Mouse (Mus musculus) cerebellum, postnatal 36 days (tissue): ENCODE measurements around the gene Oat.

Experiments
- DNase-seq, 2 experiments: peaks; one replicate each; pipeline ENCODE4 v3.0.0; 2021 to 2022; ENCODE audit warnings: mixed read lengths in 2 of 2

Gene Oat

DNA sequence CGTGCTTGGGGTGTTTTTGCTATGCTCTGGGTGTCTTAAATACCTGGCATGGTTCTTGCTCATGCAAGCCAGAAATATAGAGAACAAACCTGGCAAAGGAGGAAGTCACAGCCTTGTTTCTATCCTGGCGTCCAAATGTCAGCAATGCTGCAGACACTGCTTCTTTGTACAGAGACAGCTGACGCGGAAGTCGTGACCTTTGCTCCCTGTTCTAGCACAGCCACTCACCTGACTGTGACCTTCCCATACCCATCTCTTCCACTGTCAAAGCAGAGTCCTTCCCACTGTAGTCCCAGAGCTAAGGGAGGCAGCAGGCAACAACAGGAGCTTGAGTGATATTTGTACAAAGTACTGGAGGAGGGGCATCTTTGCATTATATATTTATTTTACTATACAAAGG, 13.4 kb upstream of the Oat start:
- no peak for DNase-seq

DNA sequence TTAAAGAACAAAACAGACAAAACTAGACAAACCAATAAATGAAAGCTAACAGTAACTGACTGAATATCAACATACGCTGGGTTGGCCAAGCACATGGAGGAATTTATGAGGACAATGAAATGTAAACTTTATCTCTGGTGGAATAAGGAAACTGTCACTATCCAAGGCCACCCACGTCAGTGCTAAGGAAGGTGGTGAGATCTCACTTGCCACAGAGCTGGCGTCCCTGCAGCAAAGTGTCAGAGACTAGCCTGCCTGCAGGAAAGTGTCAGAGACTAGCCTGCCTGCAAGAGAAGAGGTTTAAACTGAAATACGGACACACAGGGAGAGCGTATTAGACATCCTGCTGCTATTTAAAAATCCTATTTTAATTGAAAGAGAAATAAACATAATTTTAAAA, 11.0 kb upstream of the Oat start:
- no peak for DNase-seq

DNA sequence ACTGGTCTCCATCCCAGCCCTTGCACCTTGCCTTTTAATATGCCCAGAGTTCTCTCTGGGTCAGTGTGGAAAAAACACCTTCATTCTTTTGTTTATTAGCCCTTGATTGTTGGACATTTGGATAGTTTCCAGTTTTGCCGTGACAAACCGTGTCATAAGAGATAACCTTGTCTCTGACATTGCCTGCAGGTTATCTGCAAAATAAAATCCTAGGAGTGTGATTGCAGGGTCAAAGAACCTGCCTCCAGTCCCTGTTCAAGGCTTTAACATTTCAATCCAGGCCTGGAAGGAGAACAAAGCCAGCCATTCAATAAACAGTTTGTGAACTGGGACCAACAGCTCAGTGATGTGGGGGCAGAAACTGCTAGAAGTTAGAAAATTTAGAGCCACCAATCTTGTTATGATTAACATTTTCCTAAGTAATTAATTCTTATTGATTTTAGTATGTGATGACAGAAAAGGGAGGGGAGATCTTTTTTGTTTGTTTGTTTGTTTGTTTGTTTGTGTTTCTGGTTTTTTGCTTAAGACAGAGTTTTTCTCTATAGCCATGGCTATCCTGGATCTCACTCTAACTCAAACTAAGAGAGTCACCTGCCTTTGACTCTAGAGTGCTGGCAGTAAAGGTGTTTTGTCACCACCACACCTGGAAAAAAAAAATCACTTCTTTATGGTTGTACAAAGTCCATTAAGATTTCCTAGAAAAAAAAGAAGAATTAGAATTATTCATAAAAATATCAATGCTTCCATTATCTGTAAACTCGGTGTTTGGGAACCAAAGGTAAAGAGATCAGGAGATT, 9.7 kb upstream of the Oat start:
- DNase-seq = no peak

DNA sequence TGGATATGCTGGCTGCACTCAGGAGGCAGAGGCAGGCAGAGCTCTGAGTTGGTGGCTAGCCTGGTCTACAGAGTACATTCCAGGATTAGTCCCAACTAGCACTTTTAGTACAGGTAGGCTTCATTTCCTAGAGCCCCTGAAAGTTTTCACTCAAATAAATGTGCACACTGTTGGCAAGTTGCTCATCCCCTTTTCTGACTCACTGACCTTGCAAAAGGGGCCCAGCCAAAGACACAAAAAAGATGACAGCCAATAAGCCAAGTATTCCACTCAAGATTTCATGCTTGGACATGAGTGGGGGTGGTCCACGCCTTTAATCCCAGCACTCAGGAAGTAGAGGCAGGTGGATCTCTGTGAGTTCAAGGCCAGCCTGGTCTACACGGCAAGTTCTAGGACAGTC, 5.2 kb upstream of the Oat start:
- no peak for DNase-seq

DNA sequence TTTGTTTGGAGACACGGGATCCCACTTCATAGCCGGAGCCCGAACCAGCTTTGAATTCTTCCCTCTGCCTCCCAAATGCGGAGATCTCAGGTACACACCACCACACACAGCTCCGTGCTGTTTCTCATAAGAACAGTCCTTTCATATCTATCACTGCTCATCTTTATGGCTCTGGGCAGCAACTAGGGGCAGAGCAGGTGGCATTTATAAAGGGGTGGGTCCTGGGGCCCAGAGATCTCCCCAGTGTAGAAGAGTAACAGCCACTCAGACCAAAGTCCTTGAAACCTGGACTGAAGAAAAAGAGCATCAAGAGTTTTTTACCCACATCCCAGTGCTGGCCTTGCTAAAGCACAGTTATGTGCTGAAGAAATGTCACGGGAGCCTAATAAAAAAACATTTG, 4.3 kb upstream of the Oat start:
- DNase-seq = no peak

DNA sequence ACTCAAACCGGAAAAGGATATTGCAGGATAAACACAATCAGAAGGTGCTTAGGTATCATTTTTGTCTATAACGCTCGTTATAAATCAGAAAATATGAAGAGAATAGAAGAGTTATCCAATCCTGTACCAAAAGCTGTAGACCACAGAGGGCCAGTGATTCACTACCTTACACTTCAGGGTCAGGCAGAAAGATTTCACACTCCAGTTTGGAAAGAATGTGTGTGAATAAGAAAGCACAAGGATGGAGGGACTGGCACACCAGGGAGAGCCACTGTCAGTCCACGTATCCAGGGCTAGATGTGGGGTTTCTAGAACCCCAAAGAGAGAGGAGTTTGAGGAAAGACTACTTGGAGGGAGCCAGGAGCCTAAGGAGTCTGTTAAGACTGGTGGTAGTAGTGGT, 693 bp upstream of the Oat start:
- no peak for DNase-seq

DNA sequence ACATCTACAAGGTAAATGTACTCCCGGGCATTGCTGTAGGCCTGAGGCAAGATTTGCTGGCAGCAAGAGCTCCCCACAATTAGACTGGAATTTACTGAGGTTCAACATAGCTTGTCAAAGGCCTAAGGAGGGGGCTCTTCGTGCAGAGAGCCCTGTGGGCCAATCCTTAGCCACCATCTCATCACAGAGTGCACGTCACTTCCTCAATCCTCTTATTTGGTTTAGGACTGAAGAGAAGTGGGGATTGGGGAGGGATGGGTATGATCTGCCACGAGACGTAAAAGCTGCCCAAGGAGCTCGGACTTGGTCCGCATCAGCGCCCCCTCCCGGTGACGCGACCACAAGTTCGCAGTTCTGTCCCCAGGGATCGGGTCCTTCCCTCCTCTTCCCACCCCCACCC, 575 bp downstream of the Oat start:
- peak; percentile 77 to 83 for DNase-seq

DNA sequence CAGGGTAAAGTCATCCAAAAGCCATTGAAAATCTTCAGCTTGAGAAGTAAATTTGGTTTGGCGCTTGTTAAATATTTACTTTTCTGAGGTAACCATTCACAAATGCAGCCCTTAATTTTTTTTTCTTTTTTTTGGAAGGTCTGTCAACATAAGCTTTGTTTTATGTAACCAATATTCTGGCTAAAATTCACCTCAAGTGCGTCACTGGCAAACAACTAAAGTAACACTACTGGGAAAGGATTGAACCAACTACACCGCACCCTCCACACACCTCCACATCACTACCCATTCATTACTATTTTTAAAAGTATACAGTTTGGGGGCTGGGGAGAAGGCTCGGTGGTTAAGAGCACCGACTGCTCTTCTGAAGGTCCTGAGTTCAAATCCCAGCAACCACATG, 1.6 kb downstream of the Oat start:
- no peak for DNase-seq

DNA sequence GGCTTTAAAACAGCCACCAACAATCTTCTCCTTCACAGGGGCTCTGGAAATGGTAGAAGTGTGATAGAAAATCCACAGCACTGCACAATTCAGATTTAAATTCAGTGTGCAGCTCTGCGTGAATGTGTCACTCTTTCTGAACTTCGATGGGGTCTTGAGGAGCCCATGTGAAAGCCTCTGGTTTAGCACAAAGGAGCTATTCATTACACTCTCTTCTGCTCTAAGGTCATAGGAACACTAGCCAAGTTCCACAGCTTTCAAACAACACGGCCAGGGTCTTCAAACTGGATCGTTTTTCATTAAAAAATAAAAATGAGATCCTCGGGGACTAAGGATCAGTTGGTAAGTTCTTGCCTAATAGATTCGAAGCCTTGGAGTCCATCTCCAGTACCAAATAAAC, 3.0 kb downstream of the Oat start:
- DNase-seq = no peak

DNA sequence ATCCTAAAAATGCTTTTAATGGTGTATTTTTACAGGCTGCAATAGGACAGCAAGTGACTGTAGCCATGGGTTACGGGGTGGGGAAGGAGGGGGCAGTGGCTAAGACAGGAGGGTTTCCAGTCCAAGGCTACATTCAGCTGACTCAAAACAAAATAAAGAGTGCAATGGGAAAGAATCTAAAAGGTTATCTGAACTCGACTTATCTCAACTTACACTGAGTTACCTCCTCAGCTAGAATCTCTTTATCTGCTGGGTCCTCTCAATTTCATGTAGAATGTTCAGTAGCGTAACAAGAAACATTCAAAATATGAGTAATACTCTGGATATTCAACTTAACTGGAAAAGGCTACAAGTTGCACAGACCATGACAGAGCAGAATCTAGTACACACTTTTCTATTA, 3.5 kb downstream of the Oat start:
- DNase-seq = no peak

DNA sequence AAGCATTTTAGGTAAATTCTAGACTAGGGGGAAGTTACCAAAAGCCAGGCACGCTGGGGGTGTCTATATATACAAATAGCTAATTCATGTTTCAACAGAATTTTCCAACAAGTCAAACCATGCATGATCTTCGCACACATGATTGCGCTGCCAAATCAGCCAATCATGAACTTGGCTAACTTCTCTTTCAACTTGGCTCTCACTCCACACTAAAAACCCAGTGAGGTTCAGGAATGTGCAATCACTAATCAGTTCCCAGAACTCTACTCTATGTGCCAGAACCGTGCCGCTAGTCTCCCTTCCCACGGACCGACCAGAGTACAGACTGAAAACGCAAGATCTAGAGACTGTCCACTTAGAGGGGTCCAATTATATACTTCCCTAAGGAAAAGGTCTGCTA, 4.7 kb downstream of the Oat start:
- no peak for DNase-seq

DNA sequence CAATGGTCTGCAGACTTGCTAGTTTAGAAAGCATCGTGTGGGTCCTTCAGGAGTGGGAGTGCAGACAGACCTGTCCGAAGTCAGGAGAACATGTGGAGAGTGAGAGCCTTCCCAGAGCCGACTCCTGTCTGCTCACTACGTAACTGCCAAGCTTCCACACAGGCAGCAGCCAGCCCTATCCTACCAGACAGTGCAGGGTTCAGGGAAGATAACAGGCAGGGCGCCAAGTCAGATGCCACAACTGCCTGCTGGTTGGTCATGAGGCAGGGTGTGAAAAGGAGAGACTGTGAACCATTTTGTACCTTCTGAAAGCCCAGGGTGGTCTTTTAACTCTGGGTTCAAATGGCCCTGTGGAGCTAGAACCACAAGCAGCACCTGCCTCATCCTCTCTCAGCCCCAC, 6.1 kb downstream of the Oat start:
- peak; percentile 26 for DNase-seq

DNA sequence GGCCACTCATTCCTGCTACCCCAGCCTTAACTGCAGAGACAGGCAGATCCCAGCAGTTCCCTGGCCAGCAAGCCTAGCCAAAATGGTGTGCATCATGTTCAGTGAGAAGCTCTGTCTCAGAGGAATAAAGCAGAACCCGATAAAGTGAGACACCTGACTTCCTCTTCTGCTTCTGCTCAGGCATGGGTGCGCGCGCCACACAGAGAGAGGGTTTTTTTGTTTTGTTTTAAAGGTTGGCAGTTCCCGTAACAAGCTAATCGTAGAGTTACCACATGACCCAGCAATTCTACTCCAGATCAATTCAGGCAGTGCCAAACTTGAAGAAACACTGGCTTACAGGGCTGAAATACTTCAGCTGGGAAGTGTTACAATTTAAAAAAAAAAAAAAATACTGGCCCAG, 7.4 kb downstream of the Oat start:
- no peak for DNase-seq

DNA sequence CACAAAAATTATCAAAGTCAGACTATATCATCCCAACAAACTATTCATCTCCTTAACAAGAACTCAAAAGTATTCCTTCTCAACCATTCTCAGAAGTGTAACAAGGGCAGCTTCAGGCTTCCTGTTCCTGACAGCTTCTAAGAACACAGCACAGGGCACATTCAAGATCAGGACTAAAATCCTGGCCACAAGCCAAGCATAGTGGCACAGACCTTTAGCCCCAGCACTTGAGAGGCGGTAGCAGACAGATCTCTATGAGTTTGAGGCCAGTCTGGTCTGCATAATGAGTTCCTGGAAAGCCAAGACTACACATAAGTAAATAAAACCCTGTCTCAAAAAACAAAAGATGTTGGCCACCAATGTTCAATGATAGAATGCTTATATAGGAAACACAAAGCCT, 10.4 kb downstream of the Oat start:
- no peak for DNase-seq

DNA sequence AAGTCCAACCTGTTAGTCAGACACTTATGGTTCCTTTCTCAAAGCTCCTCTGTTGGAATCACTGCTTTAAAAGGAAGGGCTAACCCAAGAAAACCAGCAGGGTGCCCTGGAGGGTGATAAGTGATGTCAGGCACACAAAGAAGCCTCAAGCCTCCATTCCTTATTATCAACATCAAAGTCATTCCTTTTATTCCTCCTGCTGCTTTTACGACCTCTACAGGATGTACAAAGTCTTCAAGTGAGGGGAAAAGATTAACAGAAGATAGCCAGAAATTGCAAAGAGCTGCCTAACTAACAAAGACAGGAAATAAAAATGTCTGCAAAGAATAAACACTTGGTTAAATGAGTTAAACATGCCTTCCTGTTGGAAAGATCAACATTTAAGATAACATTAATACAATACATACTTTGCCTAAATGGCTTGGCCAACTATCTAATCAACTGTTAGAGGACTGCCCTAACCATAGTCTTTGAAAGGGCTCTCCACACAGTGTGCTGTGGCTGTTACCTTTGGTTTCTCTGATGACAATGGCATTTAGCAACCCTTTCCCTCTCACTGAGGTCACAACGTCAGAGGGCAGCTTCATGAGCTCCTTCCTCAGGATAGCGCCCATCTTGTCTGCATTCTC, 16.9 kb downstream of the Oat start:
- no peak for DNase-seq

DNA sequence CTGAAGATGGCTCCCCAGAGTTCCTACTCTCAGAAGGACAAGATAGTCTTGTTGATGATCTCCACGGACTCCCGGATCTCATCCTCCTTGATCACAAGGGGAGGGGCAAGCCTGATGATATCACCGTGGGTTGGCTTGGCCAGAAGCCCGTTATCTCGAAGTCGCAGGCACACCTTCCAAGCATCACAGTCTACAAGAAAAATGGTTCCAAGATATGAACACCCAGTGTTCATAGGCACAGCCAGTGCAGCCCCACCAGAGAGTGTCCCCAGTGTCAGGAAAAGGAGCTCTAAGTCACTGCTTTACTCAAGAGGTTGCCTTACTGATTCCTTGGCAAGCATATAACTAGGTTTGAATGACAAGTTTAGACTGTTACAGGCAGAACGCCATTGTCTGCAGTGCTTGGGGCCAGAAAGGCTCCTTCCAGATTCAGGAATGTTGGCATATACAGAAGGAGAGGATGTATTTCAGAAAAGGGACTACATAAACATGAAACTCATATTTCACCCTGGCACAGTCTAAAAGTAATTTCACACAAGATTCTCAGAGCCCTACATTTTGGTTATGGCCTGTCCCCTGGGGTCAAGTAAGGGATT, 18.0 kb downstream of the Oat start:
- DNase-seq = no peak

DNA sequence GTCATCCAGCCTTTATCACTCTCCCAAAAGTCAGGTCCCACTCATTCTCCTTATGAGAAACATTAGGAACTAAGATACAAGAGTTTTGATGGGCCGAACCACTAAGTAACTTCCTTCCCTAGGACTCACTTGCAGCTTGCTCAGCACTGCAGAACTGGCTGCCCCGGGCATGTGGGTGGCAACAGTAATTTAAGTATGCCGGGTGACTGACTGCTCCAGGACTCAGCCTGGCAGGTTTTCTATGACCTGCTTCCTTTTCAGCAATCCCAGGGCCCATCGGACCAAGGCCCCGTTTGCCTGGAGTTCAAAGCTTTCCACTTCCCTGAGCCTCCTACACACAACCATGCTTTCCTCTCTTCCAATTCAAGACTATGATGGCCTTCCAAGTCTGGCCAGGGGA, 19.6 kb downstream of the Oat start:
- no peak for DNase-seq

DNA sequence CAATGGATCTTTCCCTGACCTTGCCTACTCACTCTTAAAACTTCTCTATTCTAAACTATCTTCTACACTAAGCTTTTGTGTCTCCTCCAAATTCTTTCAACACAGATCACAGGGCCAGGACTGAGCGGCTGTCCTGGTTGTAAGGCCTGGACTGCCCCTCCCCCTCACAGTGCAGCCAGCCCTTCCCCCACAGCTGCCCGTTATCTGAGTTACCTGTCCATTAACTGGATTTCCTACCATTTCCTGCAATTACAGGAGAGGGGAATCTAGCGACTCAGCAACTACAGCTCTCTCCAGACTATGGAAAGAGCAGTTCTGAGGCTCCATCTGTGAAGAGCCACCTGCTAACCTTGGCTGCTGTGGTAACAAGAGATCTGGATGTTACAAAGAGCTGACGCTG, 20.3 kb downstream of the Oat start:
- DNase-seq = no peak

DNA sequence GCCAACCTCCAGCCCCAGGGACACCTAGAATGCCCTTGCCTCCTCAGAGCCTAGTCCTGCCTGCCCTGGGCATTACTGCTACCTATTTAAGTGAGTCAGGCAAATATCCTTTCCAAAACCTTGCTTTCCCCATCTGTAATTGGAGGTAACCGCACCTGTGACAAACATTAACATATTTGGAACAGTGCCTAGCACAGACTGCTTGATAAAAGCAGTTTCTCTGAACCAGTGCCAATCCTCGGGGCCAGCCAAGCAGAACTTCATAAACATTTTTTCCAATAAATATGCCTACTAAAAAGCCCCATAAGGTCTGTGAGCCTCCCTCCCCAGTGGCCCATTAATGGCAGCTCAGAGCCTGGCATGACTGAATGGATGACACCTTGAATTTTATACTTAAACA, 22.1 kb downstream of the Oat start:
- DNase-seq = no peak

DNA sequence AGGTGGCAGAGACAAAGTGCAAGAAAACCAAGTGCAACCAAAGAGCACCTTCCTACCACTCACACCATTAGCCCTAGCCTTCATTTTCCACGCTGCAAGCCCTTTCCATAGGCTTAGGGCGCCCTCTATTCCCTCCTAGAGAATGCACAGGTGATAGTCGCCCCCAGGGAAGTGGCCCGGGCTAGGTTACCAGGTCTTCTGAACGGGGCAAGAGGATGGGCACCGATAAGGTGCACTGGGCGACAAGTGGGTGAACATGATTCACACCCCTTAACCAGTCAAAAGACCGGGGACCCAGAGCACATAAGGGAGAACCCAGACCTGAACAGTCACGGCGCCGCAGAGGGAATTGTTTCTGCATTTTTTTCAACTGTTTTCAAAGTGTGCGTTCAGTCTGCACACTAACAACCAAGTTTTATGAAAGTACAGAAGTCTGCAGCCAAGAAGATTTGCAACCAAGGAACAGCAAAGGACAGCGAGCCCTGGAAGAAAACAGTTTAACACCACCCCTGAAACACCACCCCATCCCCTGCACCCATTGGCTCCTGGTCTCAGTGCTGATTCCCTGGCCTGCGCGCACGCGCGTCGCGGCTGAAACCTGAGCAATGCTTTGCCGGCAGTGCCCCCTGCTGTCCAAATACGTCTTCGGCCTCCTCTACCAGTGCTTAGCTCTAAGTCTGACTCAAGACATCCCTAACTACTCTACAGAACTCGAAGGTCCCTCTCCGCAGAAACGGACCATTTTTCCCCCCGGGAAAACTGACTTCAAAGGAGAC, 24.7 kb downstream of the Oat start:
- peak; percentile 96 to 98 for DNase-seq

DNA sequence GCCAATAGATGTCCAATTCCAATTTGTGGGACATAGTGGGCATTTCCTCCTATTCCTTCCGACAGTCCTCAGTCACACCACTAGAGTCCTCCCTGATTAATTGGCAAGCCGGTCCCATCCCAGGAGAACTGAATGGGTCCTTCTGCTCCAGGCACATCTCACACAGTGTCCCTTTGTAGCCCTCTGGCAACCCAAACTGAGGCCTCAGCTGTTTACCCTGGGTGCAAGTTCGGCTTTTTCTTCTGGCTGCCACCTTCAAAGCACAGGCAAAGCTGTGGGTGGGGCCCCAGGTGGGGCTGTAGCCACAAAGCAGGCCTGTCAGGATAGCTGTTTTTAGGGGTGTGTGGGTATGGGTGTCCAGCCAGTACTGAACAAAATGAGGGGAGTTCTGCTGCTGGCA, 29.1 kb downstream of the Oat start:
- no peak for DNase-seq

DNA sequence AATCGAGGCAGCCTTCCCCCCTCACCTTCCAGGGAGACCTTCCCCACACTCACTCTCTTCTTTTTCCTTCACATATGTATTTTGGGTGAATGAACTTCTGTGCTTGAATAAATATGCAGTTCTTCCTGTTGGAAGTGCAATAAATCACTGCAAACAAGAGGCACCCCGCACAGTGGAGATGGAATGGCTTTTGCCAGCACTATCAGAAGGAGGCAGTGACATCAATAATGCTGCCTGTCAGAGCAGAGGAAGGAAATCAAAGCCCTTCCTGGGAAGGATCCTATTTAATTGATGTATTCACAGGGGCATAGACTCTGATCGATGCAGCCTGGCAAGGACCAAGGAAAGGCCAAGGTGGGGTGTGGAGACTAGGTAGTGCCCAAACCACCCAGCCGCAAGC, 33.8 kb downstream of the Oat start:
- DNase-seq = no peak

DNA sequence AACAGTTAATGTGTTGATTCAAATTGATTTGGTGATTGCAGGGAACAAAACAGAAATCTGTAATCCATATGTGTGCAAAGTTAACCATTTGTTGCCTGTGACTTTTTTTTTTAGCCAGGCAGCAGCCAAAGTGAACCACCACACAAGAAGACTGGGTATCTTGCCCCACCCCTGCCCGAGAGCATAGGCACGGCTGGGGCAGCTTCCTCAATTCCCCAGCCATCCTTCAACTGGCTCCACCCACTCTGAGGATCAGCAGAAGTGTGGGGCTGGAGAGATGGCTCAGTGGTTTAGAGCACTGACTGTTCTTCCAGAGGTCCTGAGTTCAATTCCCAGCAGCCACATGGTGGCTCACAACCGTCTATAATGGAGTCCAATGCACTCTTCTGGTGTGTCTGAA, 34.6 kb downstream of the Oat start:
- DNase-seq = no peak

DNA sequence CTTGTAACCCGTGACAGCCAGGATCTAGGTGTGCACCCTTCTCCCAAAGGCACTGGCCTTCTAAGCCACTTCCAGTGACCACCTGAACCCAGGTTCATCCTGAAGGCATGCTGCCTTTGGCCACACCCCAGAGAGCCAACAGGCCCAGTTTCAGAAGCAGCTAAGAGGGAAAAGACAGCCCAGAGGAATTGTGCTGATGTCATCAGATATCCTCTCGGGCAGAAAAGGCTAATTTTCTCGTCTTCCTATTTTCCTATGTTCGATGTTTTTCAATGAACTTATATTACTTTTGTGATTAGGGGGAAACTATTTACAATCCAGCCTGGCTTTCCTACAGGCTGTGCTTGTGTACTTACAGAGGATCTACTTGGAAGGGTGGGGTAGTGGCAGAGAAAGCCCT, 35.6 kb downstream of the Oat start:
- DNase-seq = no peak
